Mouse (Mus musculus): ENCODE data around the gene Sash3. TPM values are rescaled to one million over a fixed set of nuclear protein-coding genes. Genes with fewer than 3 reads are reported as not detected.

The Sash3 gene
- polyA plus RNA-seq, 2 experiments, result 3.8 to 6.9 TPM

DNA sequence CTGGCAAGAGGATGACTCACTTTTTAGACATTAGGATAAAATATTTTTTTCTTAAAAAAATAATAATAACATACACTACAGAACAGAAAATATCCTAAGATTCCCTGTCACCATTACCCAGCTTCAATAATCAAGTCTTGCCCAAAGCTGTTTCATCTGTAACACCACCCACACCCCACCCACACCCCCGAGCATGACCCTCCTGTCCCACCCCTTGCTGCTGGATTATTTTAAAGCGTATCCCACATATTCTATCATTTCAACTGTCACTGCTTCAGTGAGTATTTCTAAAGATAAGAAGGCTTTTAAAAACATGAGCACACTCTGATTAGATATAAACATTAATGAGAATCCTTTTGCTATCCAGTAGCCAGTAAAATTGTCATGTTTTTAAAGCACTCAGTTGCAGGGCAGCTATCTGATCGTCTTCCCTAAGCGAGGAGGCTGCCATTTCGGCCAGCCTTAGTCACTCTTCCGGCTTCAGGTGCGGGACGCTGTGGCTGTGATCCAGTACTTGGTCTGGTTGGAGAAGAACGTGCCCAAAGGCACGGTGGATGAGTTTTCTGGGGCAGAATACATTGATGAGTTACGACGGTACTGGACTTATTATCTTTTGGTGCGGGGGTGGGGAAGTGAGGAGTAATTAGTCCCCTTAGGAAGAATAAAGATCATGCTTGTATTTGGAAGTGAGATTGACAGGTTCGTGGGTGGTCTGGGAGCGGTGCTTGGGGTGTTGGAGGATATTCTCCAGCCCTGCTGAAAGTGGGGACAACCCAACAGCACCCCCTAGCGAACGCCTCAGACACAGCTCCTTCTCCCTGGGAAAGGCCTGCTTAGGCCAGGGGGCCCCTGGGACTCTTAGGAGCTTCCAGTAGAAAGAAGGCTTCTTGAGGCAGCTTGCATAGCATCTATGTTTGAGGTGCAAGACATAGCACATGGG, 21.8 kb upstream of the Sash3 start:
- Histone ChIP-seq H3K27ac (no peak overlapping the region), H3K9me3 (ENCODE audit: control insufficient read depth, low read length) (no peaks in the 10 kb centered on the region), H3K4me3 (ENCODE audit: insufficient read depth in 1 of 2, low read depth in 2 of 2, low read length in 2 of 2) (0 out of 4 replicates have a peak overlapping the region, but pooled peaks have one; percentile 12 to 26), H3K4me2 (ENCODE audit: low read depth) (peak overlapping the region; percentile 57), H3K36me3 (replicated peaks; ENCODE audit: control insufficient read depth, insufficient read depth, low read depth) (no peaks in the 10 kb centered on the region), H3K4me1 (replicated peaks; ENCODE audit: control insufficient read depth in 2 of 2, insufficient read depth in 2 of 2, low read length in 1 of 2) (no peaks in the 10 kb centered on the region), H3K27me3 (ENCODE audit: control insufficient read depth, insufficient read depth, low read length) (no peaks in the 10 kb centered on the region), H3K9ac (replicated peaks) (no peak overlapping the region)
- peak; percentile 80 for TF ChIP-seq CTCF (IDR thresholded peaks at IDR 0.05; ENCODE audit: low read depth)
- TF ChIP-seq EP300 (IDR thresholded peaks at IDR 0.05; ENCODE audit: low read depth), result no peak
- no peak for DNase-seq (ENCODE audit: low read depth in 3 of 3, low spot score in 3 of 3)
- WGBS (ENCODE audit: insufficient replicate concordance), result 17% methylated on average over 17 of the region's 17 CpGs
- peak; percentile 43; the same call in 1 of the 2 replicates for ATAC-seq (ENCODE audit: insufficient read depth)

GRCm38 (mm10) chrX:48126903-48127476, 19.2 kb upstream of the Sash3 start:
- WGBS (ENCODE audit: insufficient replicate concordance), result 56% methylated on average over 6 of the region's 6 CpGs
- H3K4me2 ChIP-seq (ENCODE audit: low read depth), result no peak overlapping the region
- H3K9me3 ChIP-seq (ENCODE audit: control insufficient read depth, low read length), result no peaks in the 10 kb centered on the region
- H3K4me1 ChIP-seq (replicated peaks; ENCODE audit: control insufficient read depth in 2 of 2, insufficient read depth in 2 of 2, low read length in 1 of 2), result no peaks in the 10 kb centered on the region
- no peaks in the 10 kb centered on the region for H3K36me3 ChIP-seq (replicated peaks; ENCODE audit: control insufficient read depth, insufficient read depth, low read depth)
- no peak overlapping the region for H3K4me3 ChIP-seq (ENCODE audit: insufficient read depth in 1 of 2, low read depth in 2 of 2, low read length in 2 of 2)
- ATAC-seq (ENCODE audit: insufficient read depth) (no peak), DNase-seq (ENCODE audit: low read depth in 3 of 3, low spot score in 3 of 3) (no peak)
- H3K27me3 ChIP-seq (ENCODE audit: control insufficient read depth, insufficient read depth, low read length), result no peaks in the 10 kb centered on the region
- TF ChIP-seq EP300 (IDR thresholded peaks at IDR 0.05; ENCODE audit: low read depth), result no peak
- TF ChIP-seq CTCF (IDR thresholded peaks at IDR 0.05; ENCODE audit: low read depth), result no peak
- no peak overlapping the region for H3K9ac ChIP-seq (replicated peaks)
- H3K27ac ChIP-seq, result no peak overlapping the region

- no peaks in the 10 kb centered on the region for H3K36me3 ChIP-seq (replicated peaks; ENCODE audit: control insufficient read depth, insufficient read depth, low read depth)
- WGBS (ENCODE audit: insufficient replicate concordance), result 51% methylated on average over 6 of the region's 6 CpGs
- H3K9me3 ChIP-seq (ENCODE audit: control insufficient read depth, low read length), result no peaks in the 10 kb centered on the region
- no peak for ATAC-seq (ENCODE audit: insufficient read depth)
- H3K27me3 ChIP-seq (ENCODE audit: control insufficient read depth, insufficient read depth, low read length), result no peaks in the 10 kb centered on the region
- H3K27ac ChIP-seq, result no peak overlapping the region
- no peak overlapping the region for H3K4me2 ChIP-seq (ENCODE audit: low read depth)
- H3K9ac ChIP-seq (replicated peaks), result no peak overlapping the region
- no peak for DNase-seq (ENCODE audit: low read depth in 3 of 3, low spot score in 3 of 3)
- H3K4me1 ChIP-seq (replicated peaks; ENCODE audit: control insufficient read depth in 2 of 2, insufficient read depth in 2 of 2, low read length in 1 of 2), result no peaks in the 10 kb centered on the region
- H3K4me3 ChIP-seq (ENCODE audit: insufficient read depth in 1 of 2, low read depth in 2 of 2, low read length in 2 of 2), result no peak overlapping the region
- TF ChIP-seq CTCF (IDR thresholded peaks at IDR 0.05; ENCODE audit: low read depth) (no peak), EP300 (IDR thresholded peaks at IDR 0.05; ENCODE audit: low read depth) (no peak)
Observed at GRCm38 (mm10) chrX:48127502-48128218, 18.6 kb upstream of the Sash3 start.

GRCm38 (mm10) chrX:48129167-48129566, 17.1 kb upstream of the Sash3 start:
- Histone ChIP-seq H3K9me3 (ENCODE audit: control insufficient read depth, low read length) (no peaks in the 10 kb centered on the region), H3K27ac (no peak overlapping the region), H3K4me2 (ENCODE audit: low read depth) (no peak overlapping the region), H3K4me3 (ENCODE audit: insufficient read depth in 1 of 2, low read depth in 2 of 2, low read length in 2 of 2) (no peak overlapping the region), H3K9ac (replicated peaks) (no peak overlapping the region), H3K27me3 (ENCODE audit: control insufficient read depth, insufficient read depth, low read length) (no peaks in the 10 kb centered on the region), H3K36me3 (replicated peaks; ENCODE audit: control insufficient read depth, insufficient read depth, low read depth) (no peaks in the 10 kb centered on the region), H3K4me1 (replicated peaks; ENCODE audit: control insufficient read depth in 2 of 2, insufficient read depth in 2 of 2, low read length in 1 of 2) (no peaks in the 10 kb centered on the region)
- ATAC-seq (ENCODE audit: insufficient read depth), result no peak
- TF ChIP-seq CTCF (IDR thresholded peaks at IDR 0.05; ENCODE audit: low read depth), result no peak
- TF ChIP-seq EP300 (IDR thresholded peaks at IDR 0.05; ENCODE audit: low read depth), result no peak
- no peak for DNase-seq (ENCODE audit: low read depth in 3 of 3, low spot score in 3 of 3)
- WGBS (ENCODE audit: insufficient replicate concordance), result 33% methylated on average over 1 of the region's 1 CpGs

- WGBS (ENCODE audit: insufficient replicate concordance), result 58% methylated on average over 4 of the region's 4 CpGs
- H3K9me3 ChIP-seq (ENCODE audit: control insufficient read depth, low read length), result no peaks in the 10 kb centered on the region
- H3K4me2 ChIP-seq (ENCODE audit: low read depth), result no peak overlapping the region
- no peaks in the 10 kb centered on the region for H3K27me3 ChIP-seq (ENCODE audit: control insufficient read depth, insufficient read depth, low read length)
- peaks cover 12 to 33% of the 10 kb centered on the region in 2 experiments for H3K4me1 ChIP-seq (replicated peaks; ENCODE audit: control insufficient read depth in 2 of 2, insufficient read depth in 2 of 2, low read length in 1 of 2)
- TF ChIP-seq CTCF (IDR thresholded peaks at IDR 0.05; ENCODE audit: low read depth) (no peak), EP300 (IDR thresholded peaks at IDR 0.05; ENCODE audit: low read depth) (no peak)
- no peaks in the 10 kb centered on the region for H3K36me3 ChIP-seq (replicated peaks; ENCODE audit: control insufficient read depth, insufficient read depth, low read depth)
- H3K27ac ChIP-seq, result no peak overlapping the region
- ATAC-seq (ENCODE audit: insufficient read depth), result no peak
- no peak for DNase-seq (ENCODE audit: low read depth in 3 of 3, low spot score in 3 of 3)
- H3K9ac ChIP-seq (replicated peaks), result no peak overlapping the region
- H3K4me3 ChIP-seq (ENCODE audit: insufficient read depth in 1 of 2, low read depth in 2 of 2, low read length in 2 of 2), result no peak overlapping the region
Observed at GRCm38 (mm10) chrX:48136935-48137334, 9.3 kb upstream of the Sash3 start.

All from liver, embryonic 14.5 days (tissue).